Mouse (Mus musculus) splenic B cell, adult 2 months (primary cell): ENCODE data around the gene Plxdc1.

Experiments
- DNase-seq: peaks from one replicate; pipeline ENCODE4 v3.0.0-alpha.2; 2011; ENCODE audit warnings: low read depth, low spot score
- H3K27me3 ChIP-seq: 2 replicates; pipeline ENCODE4 v1.6.1; 2012; ENCODE audit warnings: mild to moderate bottlenecking, low read length, moderate library complexity, mixed read lengths; ENCODE audit not compliant: control insufficient read depth, poor library complexity, insufficient read depth, severe bottlenecking
- H3K36me3 ChIP-seq: 2 replicates; pipeline ENCODE4 v1.6.1; 2012; ENCODE audit warnings: mild to moderate bottlenecking, low read length, moderate library complexity, mixed read lengths; ENCODE audit not compliant: control insufficient read depth, poor library complexity, insufficient read depth, severe bottlenecking

Plxdc1 gene

DNA sequence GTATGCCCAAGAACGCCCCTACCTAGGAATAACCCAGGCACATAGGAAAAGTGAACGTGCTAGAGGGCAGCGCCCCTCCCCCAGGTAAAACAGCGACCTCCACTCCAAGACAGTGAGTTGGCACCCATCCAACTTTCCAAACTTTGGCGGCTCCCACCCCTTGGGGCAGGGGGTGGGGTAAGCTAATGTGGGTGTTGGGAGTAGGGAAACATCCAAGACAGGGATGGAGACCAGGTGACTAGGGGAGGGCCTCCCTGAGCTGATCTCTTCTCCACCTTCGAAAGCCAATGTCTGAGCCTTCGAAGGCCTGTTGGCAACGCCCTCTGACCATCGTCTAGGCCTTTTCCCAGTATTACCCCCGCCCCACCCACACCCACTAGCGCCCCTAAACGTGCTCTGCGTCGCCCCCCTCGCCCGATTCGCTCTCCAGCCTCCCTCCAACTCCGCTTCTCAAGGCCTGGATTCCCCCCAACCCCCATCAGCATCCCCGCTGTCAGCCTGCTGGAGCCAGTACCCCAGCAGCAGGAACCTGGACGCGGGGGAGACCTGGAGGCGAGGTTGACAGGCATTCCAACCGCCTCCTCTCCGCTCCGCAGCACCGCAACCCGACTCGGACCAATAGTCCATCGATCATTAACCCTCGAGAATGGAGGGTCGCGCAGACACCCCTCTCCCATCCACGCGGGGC is 35.5 kb upstream of the Plxdc1 start:
- H3K27me3 ChIP-seq = no peaks in the 10 kb centered on the region
- DNase-seq = no peak

DNA sequence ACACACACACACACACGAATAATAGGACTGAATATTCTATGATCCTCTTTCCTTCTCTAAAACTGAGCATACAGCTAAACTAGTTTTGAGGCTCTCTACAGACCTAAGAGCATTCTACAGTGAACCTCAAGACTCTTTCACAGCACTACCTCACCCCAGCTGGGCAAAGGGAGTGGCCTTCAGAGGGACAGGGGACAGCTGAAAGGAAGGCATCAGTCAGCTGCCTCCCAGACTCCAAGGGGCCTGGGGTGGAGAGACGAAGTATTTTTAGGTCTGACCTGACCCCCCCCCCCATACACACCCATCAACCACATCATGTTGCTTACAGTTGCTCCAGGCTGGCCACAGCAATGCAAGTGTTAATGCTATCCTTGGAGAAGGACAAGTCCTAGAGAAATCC is 34.9 kb upstream of the Plxdc1 start:
- H3K27me3 ChIP-seq = no peaks in the 10 kb centered on the region
- H3K36me3 ChIP-seq = no peaks in the 10 kb centered on the region; the same call in 1 of the 2 replicates
- DNase-seq = no peak

More for the DNA sequence above, 35.5 kb upstream of the Plxdc1 start:
- no peaks in the 10 kb centered on the region; the same call in 1 of the 2 replicates for H3K36me3 ChIP-seq

DNA sequence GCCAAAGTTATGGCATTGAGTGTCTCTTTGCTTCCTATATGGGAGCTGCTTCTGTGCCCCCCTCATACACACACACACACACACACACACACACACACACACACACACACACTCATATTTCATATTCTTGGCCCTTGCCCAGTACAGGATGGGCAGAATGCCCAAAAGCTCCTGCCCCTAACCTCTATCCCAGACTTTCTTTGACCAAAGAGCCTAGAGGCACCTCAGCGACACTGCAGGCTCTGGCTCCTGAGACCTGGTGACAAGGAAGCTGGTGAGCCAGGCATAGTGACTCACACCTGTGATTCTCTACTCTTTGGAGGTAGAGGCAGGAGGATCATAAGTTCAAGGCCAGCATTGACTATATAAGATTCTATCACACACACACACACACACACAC is 34.5 kb upstream of the Plxdc1 start:
- H3K27me3 ChIP-seq = no peaks in the 10 kb centered on the region
- DNase-seq = no peak
- H3K36me3 ChIP-seq = no peaks in the 10 kb centered on the region; the same call in 1 of the 2 replicates

DNA sequence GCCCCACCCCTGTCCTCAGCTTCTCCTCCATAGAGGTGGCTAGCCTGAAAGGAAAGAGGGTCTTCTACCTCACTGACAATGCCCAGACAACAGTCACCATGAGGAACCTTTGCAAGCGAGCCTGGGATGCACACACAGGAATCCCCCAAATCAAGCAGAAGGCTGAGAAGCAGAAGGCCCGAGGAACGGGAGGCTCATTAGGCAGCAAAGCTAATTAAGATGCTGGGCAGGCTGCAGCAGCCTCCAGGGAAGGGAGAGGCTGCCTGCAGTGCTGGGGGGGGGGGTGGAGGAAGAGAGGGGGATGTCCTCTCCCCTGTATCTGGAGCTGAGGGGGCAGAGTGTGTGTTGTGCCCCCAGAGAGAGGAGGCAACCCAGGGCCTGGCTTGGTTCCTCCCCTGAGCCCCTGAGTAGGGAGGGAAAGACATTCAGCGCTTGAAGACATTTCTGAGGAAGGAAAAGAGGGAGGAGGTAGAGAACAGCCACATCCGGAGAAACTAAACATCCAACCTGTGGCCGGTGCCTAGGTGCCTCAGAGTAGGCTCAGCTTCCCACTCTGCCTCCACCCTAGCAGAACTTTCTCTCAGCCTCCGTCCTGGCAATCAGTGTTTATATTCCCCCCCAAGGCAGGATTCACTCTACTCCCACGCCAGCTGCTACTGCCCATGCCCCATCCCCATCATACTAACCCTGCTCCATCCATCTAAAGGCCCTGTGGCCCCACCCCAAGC is 33.8 kb upstream of the Plxdc1 start:
- H3K27me3 ChIP-seq = no peaks in the 10 kb centered on the region
- DNase-seq = no peak
- H3K36me3 ChIP-seq = no peaks in the 10 kb centered on the region; the same call in 1 of the 2 replicates

DNA sequence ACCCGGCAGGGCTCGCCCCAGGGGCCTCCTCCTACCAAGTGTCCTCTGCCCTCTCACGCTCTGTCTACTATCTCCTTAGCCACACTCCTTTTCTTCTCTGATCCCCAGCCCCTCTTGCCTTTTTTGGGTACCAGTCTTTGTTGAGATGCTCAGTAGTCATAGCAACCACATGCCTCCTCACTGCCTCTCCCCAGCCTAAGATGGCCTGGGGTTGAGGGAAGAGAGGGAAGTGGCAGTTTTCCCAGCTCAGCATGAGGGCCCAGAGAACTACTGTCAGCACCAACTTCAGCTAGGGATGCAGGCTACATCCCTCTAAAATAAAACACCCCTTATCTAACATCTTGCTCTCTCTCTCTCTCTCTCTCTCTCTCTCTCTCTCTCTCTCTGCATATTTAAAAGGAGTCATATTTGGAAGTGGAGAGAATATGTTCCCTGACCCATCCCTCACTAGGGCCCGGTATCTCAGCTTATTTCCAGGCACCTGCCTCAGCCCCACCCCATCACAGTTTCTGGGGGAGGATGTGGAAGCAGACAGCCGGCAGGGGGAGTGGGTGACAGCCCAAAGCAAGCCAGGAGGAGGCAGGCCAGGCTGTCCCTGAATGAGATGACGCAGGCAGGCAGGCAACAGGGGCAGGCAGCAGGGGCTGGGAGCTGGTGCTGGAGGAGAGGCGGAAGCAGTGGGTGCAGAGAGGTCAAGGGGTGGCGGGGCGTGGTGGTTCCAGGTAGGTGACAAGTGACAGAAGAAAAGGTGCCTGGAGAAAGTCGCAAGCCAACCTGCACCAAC is 32.8 kb upstream of the Plxdc1 start:
- H3K36me3 ChIP-seq = no peaks in the 10 kb centered on the region; the same call in 1 of the 2 replicates
- H3K27me3 ChIP-seq = no peaks in the 10 kb centered on the region
- peak; percentile 64 for DNase-seq

DNA sequence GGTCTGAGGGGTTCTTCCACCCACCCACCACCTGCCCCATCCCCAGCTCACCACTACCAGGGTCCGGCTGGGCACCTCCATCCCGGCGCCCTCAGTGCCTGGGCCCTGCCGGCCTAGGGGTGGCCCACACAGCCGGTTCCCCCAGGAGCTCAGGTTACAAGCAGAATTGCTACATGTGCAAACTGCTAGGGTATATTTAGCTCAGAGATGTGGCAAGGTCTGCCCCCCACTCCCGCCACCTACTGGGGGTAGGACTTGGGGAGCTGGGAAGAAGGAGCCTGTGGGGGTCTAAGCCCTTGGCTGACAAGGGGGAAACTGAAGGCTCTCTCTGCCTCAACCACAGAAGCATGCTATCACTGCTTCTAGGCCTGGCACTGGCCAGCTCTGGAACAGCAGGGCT is 32.0 kb upstream of the Plxdc1 start:
- Histone ChIP-seq H3K27me3 (no peaks in the 10 kb centered on the region), H3K36me3 (no peaks in the 10 kb centered on the region; the same call in 1 of the 2 replicates)
- no peak for DNase-seq

DNA sequence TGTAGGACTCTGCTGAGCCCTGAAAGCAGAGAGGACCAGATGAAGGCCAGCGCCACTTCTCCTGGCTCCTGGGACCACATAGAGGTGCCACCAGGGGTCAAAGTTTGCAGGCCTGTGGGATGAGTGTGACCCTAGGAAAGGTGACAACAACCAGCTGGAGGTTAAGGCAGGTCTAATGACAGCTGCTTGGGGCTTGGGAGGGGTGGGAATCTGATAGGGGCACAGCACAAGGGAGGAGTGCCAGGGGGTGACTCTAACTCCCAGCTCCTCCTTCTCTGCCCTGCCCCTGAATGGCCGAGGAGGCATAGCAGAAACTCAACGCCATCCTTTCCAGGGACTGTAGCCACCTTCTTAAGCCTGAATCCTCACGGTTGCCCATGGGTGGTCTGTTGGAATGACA is 30.6 kb upstream of the Plxdc1 start:
- no peaks in the 10 kb centered on the region; the same call in 1 of the 2 replicates for H3K36me3 ChIP-seq
- no peaks in the 10 kb centered on the region for H3K27me3 ChIP-seq
- DNase-seq = no peak

DNA sequence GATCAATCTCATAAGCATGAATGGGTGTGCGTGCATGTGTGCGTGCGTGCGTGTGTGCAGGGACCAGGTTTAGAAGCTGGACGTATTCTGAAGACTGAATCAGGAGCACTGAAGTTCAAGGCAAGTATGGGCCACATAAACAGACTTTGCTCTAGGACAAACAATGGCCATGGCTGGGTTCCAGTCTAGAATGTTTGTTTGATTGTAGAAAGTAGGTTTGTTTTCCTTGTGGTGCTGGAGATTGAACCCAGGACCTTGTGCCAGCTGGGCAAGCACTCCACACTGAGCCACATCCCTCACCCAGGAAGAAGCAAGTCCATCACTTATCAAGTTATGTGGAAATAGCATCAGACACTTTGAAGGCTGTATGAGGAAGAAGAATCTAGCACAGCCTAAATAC is 29.9 kb upstream of the Plxdc1 start:
- Histone ChIP-seq H3K27me3 (no peaks in the 10 kb centered on the region), H3K36me3 (no peaks in the 10 kb centered on the region; the same call in 1 of the 2 replicates)
- no peak for DNase-seq

DNA sequence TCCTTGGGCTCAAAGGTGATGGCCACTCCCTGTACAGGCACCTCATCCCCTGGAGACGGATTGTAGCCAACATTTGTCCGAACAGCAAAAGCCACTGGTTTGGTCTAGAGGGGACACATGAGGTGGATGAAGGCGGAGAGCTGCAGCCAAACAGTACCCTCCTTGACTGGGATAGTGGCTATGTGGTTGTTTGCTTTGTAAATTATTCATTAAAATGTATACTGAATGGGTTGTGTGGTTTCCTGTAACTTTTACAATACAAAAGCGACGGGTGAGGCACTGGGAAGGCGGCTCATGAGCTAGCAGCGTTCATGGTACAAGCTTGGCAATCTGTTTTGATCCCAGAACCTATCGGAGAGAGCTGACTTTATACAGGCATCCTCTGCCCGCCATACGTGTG is 26.6 kb upstream of the Plxdc1 start:
- DNase-seq = no peak

DNA sequence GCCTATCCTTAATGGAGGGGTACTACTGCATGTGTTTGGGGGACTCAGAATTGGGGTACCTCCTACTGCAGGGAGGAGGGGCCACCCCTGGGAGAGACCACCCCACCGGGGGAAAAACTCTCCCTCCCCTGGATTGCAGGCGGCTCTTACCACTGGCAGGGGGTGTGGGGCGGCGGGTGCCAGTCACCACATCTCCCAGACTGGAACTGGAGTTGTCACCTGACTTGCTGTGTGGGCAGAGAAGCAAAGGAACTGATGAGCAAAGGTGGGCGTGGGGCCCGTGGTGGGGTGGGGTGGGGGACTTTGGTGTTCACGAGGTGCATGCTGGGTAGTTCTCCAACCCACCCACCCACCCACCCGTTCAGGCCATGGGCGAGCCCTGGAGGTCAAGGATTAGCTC is 25.5 kb upstream of the Plxdc1 start:
- no peak for DNase-seq
- Histone ChIP-seq H3K36me3 (no peaks in the 10 kb centered on the region; the same call in 1 of the 2 replicates), H3K27me3 (no peaks in the 10 kb centered on the region)

More for the DNA sequence above, 26.6 kb upstream of the Plxdc1 start:
- H3K36me3 ChIP-seq = no peaks in the 10 kb centered on the region; the same call in 1 of the 2 replicates
- no peaks in the 10 kb centered on the region for H3K27me3 ChIP-seq

DNA sequence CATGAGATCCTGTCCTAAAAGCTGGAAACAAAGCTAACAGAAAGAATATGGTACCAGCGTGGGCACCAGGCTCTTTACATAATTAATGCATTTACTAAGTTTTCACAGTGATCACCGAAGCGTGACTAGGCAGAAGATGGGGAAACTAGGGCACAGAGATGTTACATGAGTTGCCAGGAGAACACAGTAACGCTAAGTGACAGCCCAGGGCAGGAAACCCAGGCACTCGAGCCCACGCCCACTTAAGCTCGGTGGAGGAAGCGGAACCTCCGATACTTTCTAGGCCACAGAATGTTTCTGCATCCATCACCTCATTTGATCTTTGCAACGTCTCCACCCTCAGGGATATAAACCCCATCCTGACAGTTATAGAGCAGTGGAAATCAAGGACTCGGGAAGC is 21.8 kb upstream of the Plxdc1 start:
- DNase-seq = peak; percentile 54
- Histone ChIP-seq H3K36me3 (no peaks in the 10 kb centered on the region), H3K27me3 (no peaks in the 10 kb centered on the region)

DNA sequence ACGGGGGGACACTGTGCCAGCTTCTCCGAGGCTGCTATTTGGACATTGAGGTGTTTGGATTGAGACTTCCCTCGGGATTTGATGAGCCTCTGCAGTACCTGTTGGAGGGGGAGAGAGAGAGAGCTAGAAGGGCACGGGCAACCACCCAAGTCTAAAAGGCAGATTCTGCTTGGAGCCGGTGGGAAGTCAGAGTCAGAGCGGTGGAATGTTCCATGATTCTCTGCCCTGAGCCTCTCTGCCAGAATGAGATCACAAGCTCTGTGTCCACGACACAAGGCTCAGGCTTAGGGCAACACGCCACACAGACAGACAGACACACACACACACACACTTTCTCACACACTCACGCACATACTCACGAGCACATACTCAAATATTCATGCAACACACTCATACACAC is 19.4 kb upstream of the Plxdc1 start:
- Histone ChIP-seq H3K27me3 (no peaks in the 10 kb centered on the region), H3K36me3 (no peaks in the 10 kb centered on the region)
- no peak for DNase-seq

DNA sequence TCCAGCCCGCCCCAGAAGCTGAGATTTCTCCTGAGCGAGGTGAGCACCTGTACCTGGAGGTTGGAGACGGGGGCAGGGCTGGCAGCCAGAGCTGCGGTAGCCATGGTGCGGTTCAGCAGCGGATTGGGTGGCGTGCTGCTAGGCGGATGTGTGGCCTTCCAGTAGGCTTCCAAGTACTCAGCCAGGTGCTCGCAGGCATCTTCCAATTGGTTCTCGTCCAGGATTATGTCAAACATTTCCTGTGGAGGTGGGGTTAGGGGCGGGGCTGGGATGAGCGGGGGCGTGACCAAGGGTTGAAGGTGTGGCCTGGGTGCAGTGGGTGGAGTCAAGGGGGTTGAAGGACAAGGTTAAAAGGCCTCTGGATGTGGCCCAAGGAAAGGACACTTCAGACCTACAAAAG is 18.8 kb upstream of the Plxdc1 start:
- no peaks in the 10 kb centered on the region for H3K27me3 ChIP-seq
- H3K36me3 ChIP-seq = no peaks in the 10 kb centered on the region
- DNase-seq = no peak

DNA sequence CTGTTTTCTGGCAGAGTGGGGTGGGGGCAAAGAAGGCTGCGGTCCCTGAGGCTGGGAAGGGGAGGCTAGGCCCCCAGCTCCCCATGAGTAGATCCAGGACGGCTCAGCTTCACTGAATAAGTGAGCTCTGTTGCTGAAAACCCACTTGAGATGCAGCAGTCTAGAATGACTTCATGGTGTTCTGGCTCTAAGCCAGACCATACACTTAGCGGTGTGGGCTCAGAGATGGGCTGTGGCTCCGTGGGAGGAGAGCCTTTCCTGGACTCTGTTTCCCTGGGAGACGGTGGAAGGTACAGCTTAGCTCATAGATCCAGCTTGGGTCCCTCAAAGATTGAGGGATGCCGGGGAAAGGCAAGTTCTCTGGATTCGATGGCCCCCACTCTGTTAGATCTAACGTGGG is 17.9 kb upstream of the Plxdc1 start:
- Histone ChIP-seq H3K36me3 (no peaks in the 10 kb centered on the region), H3K27me3 (no peaks in the 10 kb centered on the region)
- no peak for DNase-seq

DNA sequence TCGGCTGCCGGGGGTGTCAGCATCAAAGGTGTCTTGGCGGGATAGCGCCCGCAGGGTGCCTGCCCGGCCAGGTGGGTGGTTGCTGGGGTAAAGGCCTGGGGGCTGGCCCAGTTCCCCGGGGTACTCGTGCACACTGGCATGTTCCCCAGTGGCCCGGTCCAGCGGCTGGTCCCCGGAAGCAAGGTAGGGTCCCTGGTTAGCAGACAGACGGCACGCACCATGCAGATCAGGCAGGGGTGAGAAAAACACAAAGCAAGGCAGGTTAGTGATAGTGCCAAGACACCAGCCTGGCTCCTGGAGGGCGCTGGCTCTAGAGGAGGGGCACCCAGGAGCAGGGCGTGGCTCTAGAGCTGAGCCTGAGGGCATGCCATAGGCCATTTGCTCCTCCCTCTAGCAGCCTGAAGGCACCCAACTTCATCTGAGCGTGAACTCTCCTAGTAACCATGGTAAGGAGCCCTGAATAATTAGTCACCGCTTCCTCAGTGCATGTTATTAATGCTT is 17.0 kb upstream of the Plxdc1 start:
- DNase-seq = peak; percentile 62
- no peaks in the 10 kb centered on the region for H3K27me3 ChIP-seq

More for the DNA sequence above, 17.0 kb upstream of the Plxdc1 start:
- H3K36me3 ChIP-seq = no peaks in the 10 kb centered on the region
